Mouse (Mus musculus) liver, postnatal 0 days (tissue): Measurements from ENCODE around the gene Foxa1.

Source experiments
- CTCF ChIP-seq: sonication (generic); IDR thresholded peaks from 2 replicates; pipeline ENCODE4 v1.5.1; 2016; ENCODE audit warnings: antibody characterized with exemption, low read depth
- EP300 ChIP-seq: IDR thresholded peaks from 2 replicates; pipeline ENCODE4 v1.6.1; 2016; ENCODE audit warnings: antibody characterized with exemption, low read depth, mild to moderate bottlenecking

GRCm38 (mm10) chr12:57547890-57548289 is 1.2 kb upstream of the Foxa1 start:
- no peak for TF ChIP-seq CTCF
- no peak for TF ChIP-seq EP300
